ENCODE assay signal across 31 mouse cellular contexts in the genomic region with DNA sequence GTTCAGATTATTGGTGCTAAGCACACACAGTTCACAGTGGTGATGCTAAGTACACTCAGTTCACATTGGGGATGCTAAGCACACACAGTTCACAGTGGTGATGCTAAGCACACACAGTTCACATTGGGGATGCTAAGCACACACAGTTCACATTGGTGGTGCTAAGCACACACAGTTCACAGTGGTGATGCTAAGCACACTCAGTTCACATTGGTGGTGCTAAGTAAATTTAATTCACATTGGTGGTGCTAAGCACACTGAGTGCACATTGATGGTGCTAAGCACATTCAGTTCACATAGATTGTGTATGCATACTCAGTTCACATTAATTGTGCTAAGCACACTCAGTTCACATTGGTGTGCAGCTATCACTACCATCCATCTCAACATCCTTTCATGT.
"Had no signal": no experiment of that assay in that cellular context is flagged by ENCODE, and none has a peak within 500 bp of the region (broad histone marks: within the 10 kb centered on the region; RNA-seq: fewer than 3 reads in every experiment).

No protein-coding gene starts in this region.

- DNase-seq: heart, postnatal 10 days; heart, postnatal 14 days; heart, postnatal 36 days; heart, postnatal 4 days; kidney, adult 11 months; kidney, adult 18-20 months; kidney, adult 2 months; kidney, adult 8-10 months; kidney, adult 9 months; kidney, postnatal 10 days; kidney, postnatal 14 days; kidney, postnatal 25 days; kidney, postnatal 36 days; kidney, postnatal 4 days; layer of hippocampus, adult 9-11 months; layer of hippocampus, postnatal 36 days had no signal

- H3K4me3 ChIP-seq: heart, embryonic 10.5 days; heart, embryonic 12.5 days; heart, embryonic 13.5 days; heart, embryonic 15.5 days; hindbrain, embryonic 10.5 days; hindbrain, embryonic 12.5 days; hindbrain, embryonic 13.5 days; hindbrain, embryonic 15.5 days; intestine, embryonic 15.5 days; kidney, embryonic 15.5 days; layer of hippocampus, adult 2 months; left cerebral cortex, adult 2 months had no signal

- H3K4me1 ChIP-seq: heart, embryonic 10.5 days; heart, embryonic 12.5 days; heart, embryonic 13.5 days; heart, embryonic 15.5 days; hindbrain, embryonic 10.5 days; hindbrain, embryonic 12.5 days; hindbrain, embryonic 13.5 days; hindbrain, embryonic 15.5 days; intestine, embryonic 15.5 days; kidney, embryonic 15.5 days had no signal

- H3K9me3 ChIP-seq: heart, embryonic 10.5 days; heart, embryonic 13.5 days; heart, embryonic 15.5 days; hindbrain, embryonic 10.5 days; hindbrain, embryonic 12.5 days; hindbrain, embryonic 13.5 days; hindbrain, embryonic 15.5 days; intestine, embryonic 15.5 days; kidney, embryonic 15.5 days had no signal

- H3K36me3 ChIP-seq: heart, embryonic 10.5 days; heart, embryonic 12.5 days; heart, embryonic 13.5 days; heart, embryonic 15.5 days; hindbrain, embryonic 10.5 days; hindbrain, embryonic 12.5 days; hindbrain, embryonic 13.5 days; hindbrain, embryonic 15.5 days; intestine, embryonic 15.5 days; kidney, embryonic 15.5 days had no signal

- H3K27ac ChIP-seq: heart, embryonic 10.5 days; heart, embryonic 13.5 days; heart, embryonic 15.5 days; hindbrain, embryonic 10.5 days; hindbrain, embryonic 12.5 days; hindbrain, embryonic 13.5 days; hindbrain, embryonic 14.5 days; hindbrain, embryonic 15.5 days; hindbrain, postnatal 0 days; intestine, embryonic 15.5 days; kidney, embryonic 15.5 days; kidney, postnatal 0 days; layer of hippocampus, adult 2 months; left cerebral cortex, adult 2 months had no signal

- H3K27me3 ChIP-seq: heart, embryonic 12.5 days; heart, embryonic 13.5 days; heart, embryonic 15.5 days; hindbrain, embryonic 12.5 days; hindbrain, embryonic 13.5 days; hindbrain, embryonic 15.5 days; intestine, embryonic 15.5 days; kidney, embryonic 15.5 days had no signal

- H3K9ac ChIP-seq: heart, embryonic 12.5 days; heart, embryonic 13.5 days; heart, embryonic 15.5 days; hindbrain, embryonic 12.5 days; hindbrain, embryonic 13.5 days; hindbrain, embryonic 14.5 days; hindbrain, embryonic 15.5 days; intestine, embryonic 15.5 days; kidney, embryonic 15.5 days had no signal
